Comparison of ENCODE assay signal across 8 mouse cellular contexts in genomic region chr5:53212087-53212781, GRCm38 (mm10). TPM values are rescaled to one million over a fixed set of nuclear protein-coding genes. Genes with fewer than 3 reads are reported as not detected.
DNase-seq lines count a peak whose midpoint lies in the region; ATAC-seq and TF ChIP-seq lines count a peak whose summit lies in the region.

No protein-coding gene starts in this region.

- H3K4me2 ChIP-seq in limb, embryonic 14.5 days (replicated peaks; ENCODE audit: low read depth, low read length, severe bottlenecking) = peak overlapping the region; percentile 100
- peak overlapping the region; percentile 96 for H3K4me2 ChIP-seq in stomach, embryonic 16.5 days (ENCODE audit: low read depth, low read length)

- no peak for TF ChIP-seq POLR2A in cerebellum, adult 2 months (IDR thresholded peaks at IDR 0.05; ENCODE audit: borderline replicate concordance, insufficient read depth, low read length)
- no peak for TF ChIP-seq POLR2A in limb, embryonic 14.5 days (IDR thresholded peaks at IDR 0.05; ENCODE audit: borderline replicate concordance, extremely low read depth, insufficient read depth, insufficient read length)

- no peaks in the 10 kb centered on the region for H3K36me3 ChIP-seq in megakaryocyte, embryonic 14.5 days (replicated peaks; ENCODE audit: low read length)
- H3K36me3 ChIP-seq in limb, embryonic 14.5 days (ENCODE audit: control insufficient read depth, insufficient read depth, low read length) = no peaks in the 10 kb centered on the region
- no peaks in the 10 kb centered on the region for H3K36me3 ChIP-seq in stomach, embryonic 16.5 days (ENCODE audit: control insufficient read depth, insufficient read depth, low read length)

- peak overlapping the region; percentile 95 for H3K4me3 ChIP-seq in cerebellum, adult 2 months (replicated peaks; ENCODE audit: insufficient read depth, low read depth, low read length)
- peak overlapping the region; percentile 89 for H3K4me3 ChIP-seq in megakaryocyte, embryonic 14.5 days (replicated peaks)
- peak overlapping the region; percentile 62 for H3K4me3 ChIP-seq in limb, embryonic 14.5 days (replicated peaks; ENCODE audit: low read length)
- H3K4me3 ChIP-seq in stomach, embryonic 16.5 days (replicated peaks; ENCODE audit: low read length) = peak overlapping the region; percentile 66

- 3% methylated on average over 20 of the region's 20 CpGs for WGBS in cerebellum, adult 2 months
- WGBS in limb, embryonic 14.5 days = 19% methylated on average over 20 of the region's 20 CpGs
- WGBS in stomach, embryonic 16.5 days = 14% methylated on average over 20 of the region's 20 CpGs

- no peak for TF ChIP-seq CTCF in cerebellum, adult 2 months (IDR thresholded peaks at IDR 0.05; ENCODE audit: borderline replicate concordance, insufficient read depth, low read depth, low read length)

- peak overlapping the region; percentile 86 for H3K27ac ChIP-seq in cerebellum, adult 2 months (ENCODE audit: insufficient read depth, low read length)
- H3K27ac ChIP-seq in limb, embryonic 14.5 days (replicated peaks; ENCODE audit: low read depth, low read length) = no peak overlapping the region
- peak overlapping the region; percentile 69 for H3K27ac ChIP-seq in stomach, embryonic 16.5 days (ENCODE audit: low read length)

- no peak for ATAC-seq in megakaryocyte, adult 5-6 weeks (ENCODE audit: poor library complexity, severe bottlenecking)
- ATAC-seq in limb, embryonic 14.5 days (ENCODE audit: low FRiP score, low read depth) = no peak
- ATAC-seq in stomach, embryonic 16.5 days (ENCODE audit: insufficient read depth, low FRiP score) = no peak
- no peak for ATAC-seq in monocyte, adult 5-6 weeks (replicated peaks; ENCODE audit: insufficient number of reproducible peaks, low FRiP score, low TSS enrichment, poor library complexity, severe bottlenecking)

- peaks cover 24% of the 10 kb centered on the region for H3K4me1 ChIP-seq in cerebellum, adult 2 months (ENCODE audit: control insufficient read depth, insufficient read depth, low read length)
- peaks cover 26% of the 10 kb centered on the region for H3K4me1 ChIP-seq in megakaryocyte, embryonic 14.5 days
- H3K4me1 ChIP-seq in limb, embryonic 14.5 days (ENCODE audit: control insufficient read depth, insufficient read depth, low read length) = peaks cover 12% of the 10 kb centered on the region; the same call in 1 of the 2 replicates
- H3K4me1 ChIP-seq in stomach, embryonic 16.5 days (ENCODE audit: control insufficient read depth, insufficient read depth, low read length) = no peaks in the 10 kb centered on the region

- H3K27me3 ChIP-seq in cerebellum, adult 2 months (ENCODE audit: control insufficient read depth, insufficient read depth, low read length) = no peaks in the 10 kb centered on the region
- peaks cover 82% of the 10 kb centered on the region for H3K27me3 ChIP-seq in megakaryocyte, embryonic 14.5 days (replicated peaks)
- peaks cover 28% of the 10 kb centered on the region for H3K27me3 ChIP-seq in limb, embryonic 14.5 days (ENCODE audit: control insufficient read depth, insufficient read depth, low read length)
- peaks cover 16% of the 10 kb centered on the region; the same call in 1 of the 2 replicates for H3K27me3 ChIP-seq in stomach, embryonic 16.5 days (ENCODE audit: control insufficient read depth, insufficient read depth, low read length)

- H3K9ac ChIP-seq in limb, embryonic 14.5 days (ENCODE audit: low read depth, low read length, severe bottlenecking) = peak overlapping the region; percentile 59; the same call in 1 of the 2 replicates
- peak overlapping the region; percentile 76 for H3K9ac ChIP-seq in stomach, embryonic 16.5 days (ENCODE audit: low read length)

- peak in 1 of 2 experiments; percentile 50 for DNase-seq in cerebellum, adult 2 months
- no peak for DNase-seq in cerebellum, adult 8-10 months
- DNase-seq in limb, embryonic 14.5 days (ENCODE audit: low spot score) = no peak
- DNase-seq in cerebellum, adult 9-11 months = no peak

- peaks cover 2% of the 10 kb centered on the region for H3K9me3 ChIP-seq in megakaryocyte, embryonic 14.5 days
- no peaks in the 10 kb centered on the region for H3K9me3 ChIP-seq in limb, embryonic 14.5 days (ENCODE audit: control insufficient read depth, low read length)
- H3K9me3 ChIP-seq in stomach, embryonic 16.5 days (replicated peaks; ENCODE audit: control insufficient read depth, low read length) = no peaks in the 10 kb centered on the region

RNA-seq across cellular contexts. Expression of gene Sel1l3, which starts 1.5 kb away (rescaled TPM):
- polyA plus RNA-seq in cerebellum, adult 2 months (2012; rRNA removed) = 70.8 and 85.1 TPM in 2 replicates
- 0.08 TPM in 1 of 2 replicates, not detected in the other for polyA plus RNA-seq in megakaryocyte, embryonic 14.5 days (2012; ENCODE audit: insufficient read depth, low replicate concordance)
- 0.04 TPM in 1 of 2 replicates, not detected in the other for total RNA-seq in megakaryocyte, adult 5-6 weeks (2015)
- total RNA-seq in megakaryocyte, adult 5-6 weeks (2017) = 0.04 TPM in 1 of 2 replicates, not detected in the other
- polyA plus RNA-seq in limb, embryonic 14.5 days (2012; rRNA removed) = 4.6 and 5.1 TPM in 2 replicates
- polyA plus RNA-seq in limb, embryonic 14.5 days (2014; fragmentation: Nextera tagmentation; extraction: Ambion mirVana) = 2.7 and 3.6 TPM in 2 replicates
- 8.5 and 9.2 TPM in 2 replicates for polyA plus RNA-seq in stomach, embryonic 16.5 days (2015; fragmentation: Nextera tagmentation; extraction: Ambion mirVana)
- 0.38 TPM in 1 of 3 replicates, not detected in the others for total RNA-seq in monocyte, adult 5-6 weeks (2017)

RNA-seq across cellular contexts. Expression of gene Smim20, which starts 54.6 kb away (rescaled TPM):
- polyA plus RNA-seq in cerebellum, adult 2 months (2012; rRNA removed) = 63.4 and 64.5 TPM in 2 replicates
- polyA plus RNA-seq in megakaryocyte, embryonic 14.5 days (2012; ENCODE audit: insufficient read depth, low replicate concordance) = 34.9 and 143 TPM in 2 replicates
- 67.6 and 71.7 TPM in 2 replicates for total RNA-seq in megakaryocyte, adult 5-6 weeks (2015)
- 43.3 and 55.5 TPM in 2 replicates for total RNA-seq in megakaryocyte, adult 5-6 weeks (2017)
- 47.4 and 48.1 TPM in 2 replicates for polyA plus RNA-seq in limb, embryonic 14.5 days (2012; rRNA removed)
- 100 and 112 TPM in 2 replicates for polyA plus RNA-seq in limb, embryonic 14.5 days (2014; fragmentation: Nextera tagmentation; extraction: Ambion mirVana)
- 73.4 and 81.3 TPM in 2 replicates for polyA plus RNA-seq in stomach, embryonic 16.5 days (2015; fragmentation: Nextera tagmentation; extraction: Ambion mirVana)
- total RNA-seq in monocyte, adult 5-6 weeks (2017) = 44.4 to 59.6 TPM (median 47.2 TPM) in 3 replicates
